Mouse (Mus musculus) right cerebral cortex, postnatal 14 days (tissue): ENCODE results near the gene Myo1e.

Experiments used
- DNase-seq: peaks from one replicate; pipeline ENCODE4 v3.0.0; 2022

The Myo1e gene

DNA sequence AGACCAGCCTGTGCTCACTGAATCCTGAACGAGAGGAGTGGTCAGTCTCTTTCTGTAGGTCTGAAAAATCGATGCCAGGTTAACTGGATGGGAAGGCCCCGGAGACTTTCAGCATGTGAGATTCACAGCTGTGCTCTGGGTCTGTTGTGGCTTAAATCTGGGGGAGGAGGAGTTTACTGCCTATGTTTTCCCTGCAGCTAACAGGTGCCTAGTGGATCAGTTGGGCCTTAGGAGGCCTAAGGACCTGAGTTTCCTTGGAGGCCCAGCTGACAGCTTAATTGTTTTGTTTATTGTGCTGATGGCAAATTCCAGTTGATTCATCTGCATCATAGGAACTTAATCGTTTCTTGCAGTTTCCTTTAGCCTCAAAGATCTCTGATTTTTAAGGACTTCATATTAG is 16.0 kb downstream of the Myo1e start:
- DNase-seq = no peak

DNA sequence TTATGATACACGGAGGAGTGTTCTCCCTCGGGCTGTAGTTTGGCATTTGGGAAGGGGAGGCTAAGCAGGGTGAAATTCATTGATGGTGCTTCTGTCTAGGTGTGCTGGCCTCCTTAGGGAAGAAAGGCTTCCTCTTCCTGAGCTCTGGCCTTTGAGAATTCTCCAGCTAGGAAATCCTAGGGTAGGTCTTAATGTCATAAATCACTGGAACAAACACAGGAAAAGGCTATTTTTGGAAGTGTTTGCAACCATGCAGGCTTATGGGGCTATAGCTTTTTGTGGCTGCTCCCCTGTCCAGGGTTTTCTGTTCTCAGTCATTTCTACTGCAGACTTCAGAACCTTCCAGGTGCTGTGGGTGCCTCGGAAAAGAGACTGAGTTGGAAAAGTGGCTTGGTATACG is 16.9 kb downstream of the Myo1e start:
- DNase-seq = no peak

DNA sequence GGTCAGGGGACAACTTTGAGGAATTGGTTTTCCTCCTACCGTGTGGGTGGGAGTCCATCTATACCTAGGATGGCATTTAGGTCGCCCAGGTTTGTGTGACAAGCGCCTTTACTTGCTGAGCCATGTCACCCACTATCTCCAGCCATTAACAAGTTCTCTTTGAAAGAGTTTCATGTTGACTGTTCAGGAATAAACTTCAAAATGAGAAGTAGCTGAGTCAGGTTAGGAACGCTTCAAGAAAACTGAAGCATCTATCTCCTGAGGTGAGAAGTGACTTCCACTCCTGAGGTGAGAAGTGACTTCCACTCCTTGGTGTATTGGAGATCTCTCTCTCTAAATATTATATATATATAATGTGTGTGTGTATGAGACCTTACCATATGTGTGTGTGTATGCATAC is 19.2 kb downstream of the Myo1e start:
- DNase-seq = no peak

DNA sequence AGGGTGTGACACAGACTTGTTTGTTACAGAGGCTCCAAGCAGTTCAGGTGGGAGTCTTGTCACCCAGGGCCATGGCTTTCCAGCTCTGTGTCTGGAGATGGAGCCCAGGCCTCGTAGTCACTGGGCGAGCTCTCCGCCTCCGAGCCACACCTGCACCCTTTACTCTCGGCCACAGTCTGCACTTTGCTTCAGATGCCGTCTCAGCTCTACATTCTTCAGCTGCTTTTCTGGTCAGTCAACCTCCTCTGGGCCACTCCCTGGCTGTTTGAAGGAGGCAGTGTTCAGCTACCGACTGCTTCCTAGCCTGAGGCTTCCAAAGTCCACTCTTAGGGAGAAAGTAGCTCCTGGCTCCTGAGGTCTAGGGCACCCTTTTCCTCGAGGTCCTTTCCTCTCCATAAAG is 22.7 kb downstream of the Myo1e start:
- DNase-seq = no peak

- no peak for DNase-seq
Observed at GRCm38 (mm10) chr9:70232044-70233010, 25.2 kb downstream of the Myo1e start.

DNA sequence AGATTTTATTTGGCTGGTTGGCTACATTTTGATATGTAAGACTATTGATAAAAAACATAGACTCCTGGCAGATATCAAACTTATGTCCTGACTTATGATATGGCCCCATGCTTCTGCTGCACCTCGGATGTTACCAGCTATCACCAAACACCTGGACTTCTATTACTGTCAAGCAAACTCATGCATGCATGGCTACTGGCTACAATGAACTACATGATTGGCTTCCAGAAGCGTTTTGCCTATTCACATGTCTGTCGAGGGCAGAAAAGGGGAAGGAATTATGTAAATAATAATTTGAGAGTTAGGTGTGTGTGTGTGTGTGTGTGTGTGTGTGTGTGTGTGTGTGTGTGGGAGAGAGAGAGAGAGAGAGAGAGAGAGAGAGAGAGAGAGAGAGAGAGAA is 30.0 kb downstream of the Myo1e start:
- no peak for DNase-seq

GRCm38 (mm10) chr9:70237561-70237960 is 30.4 kb downstream of the Myo1e start:
- no peak for DNase-seq

- no peak for DNase-seq
Observed at GRCm38 (mm10) chr9:70238391-70238790, 31.2 kb downstream of the Myo1e start.

GRCm38 (mm10) chr9:70239229-70239628 is 32.1 kb downstream of the Myo1e start:
- DNase-seq = no peak

GRCm38 (mm10) chr9:70240703-70241410 is 33.7 kb downstream of the Myo1e start:
- DNase-seq = no peak

DNA sequence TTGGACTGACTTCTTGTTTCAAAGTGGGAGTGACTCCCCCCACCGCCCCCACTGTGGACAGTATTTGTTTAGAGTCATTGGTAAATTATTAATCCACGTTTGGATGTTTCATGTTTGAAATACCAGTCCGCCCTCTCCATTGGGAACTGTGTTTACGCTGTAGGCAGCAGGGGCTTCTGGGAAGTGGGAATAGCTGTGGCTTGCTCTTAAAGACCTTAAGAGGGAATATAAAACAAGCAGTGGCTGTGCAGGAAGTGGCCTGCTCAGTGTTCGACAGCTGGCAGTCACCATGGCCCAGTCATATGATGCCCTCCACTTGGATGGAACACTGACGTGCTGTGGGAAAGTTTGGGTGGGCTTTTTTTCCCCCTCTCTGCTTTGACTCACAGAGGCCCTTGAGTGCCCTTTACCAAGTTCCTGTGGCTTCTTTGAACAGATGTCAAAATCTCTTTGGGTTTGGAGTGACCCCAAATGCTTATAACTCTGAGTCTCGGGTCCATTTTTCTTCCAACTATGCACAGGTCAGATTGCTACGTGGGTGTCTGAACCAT is 34.3 kb downstream of the Myo1e start:
- no peak for DNase-seq

DNA sequence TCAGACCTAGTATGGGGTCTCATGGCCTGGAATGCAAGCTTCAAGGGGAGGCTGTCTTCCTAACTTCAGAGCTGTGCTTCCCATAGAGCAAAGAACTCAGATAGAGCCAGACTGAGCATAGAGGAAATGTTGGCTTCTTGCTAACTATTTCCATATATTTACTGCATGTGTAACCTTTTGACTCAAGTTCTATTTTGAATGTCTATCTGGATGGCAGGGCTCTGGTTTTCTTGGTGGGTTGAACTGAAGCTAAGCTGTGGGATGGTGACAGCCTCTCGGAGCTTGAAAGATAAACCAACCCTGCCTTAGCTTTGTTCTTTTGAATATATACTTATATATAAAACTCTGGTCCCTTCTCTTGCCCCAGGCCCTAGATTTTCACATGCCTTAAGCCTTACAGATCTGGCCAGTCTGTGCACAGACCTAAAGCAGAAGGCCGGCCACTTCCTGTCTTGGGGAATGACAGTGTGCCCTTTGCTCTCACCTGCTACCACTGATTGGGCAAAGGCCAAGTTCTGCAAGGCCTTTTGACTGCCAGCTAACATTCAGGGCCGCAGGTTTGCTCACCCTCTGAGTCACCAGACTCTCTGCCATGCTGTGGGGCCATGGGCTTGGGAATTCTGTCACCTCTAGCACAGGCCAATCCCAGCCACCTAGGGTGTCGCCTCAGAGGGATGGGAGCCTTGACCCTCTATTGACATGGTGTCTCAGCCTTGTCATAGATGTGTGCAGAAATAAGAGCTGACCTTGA is 35.1 kb downstream of the Myo1e start:
- no peak for DNase-seq

- no peak for DNase-seq
Observed at GRCm38 (mm10) chr9:70243241-70243640, 36.1 kb downstream of the Myo1e start.

DNA sequence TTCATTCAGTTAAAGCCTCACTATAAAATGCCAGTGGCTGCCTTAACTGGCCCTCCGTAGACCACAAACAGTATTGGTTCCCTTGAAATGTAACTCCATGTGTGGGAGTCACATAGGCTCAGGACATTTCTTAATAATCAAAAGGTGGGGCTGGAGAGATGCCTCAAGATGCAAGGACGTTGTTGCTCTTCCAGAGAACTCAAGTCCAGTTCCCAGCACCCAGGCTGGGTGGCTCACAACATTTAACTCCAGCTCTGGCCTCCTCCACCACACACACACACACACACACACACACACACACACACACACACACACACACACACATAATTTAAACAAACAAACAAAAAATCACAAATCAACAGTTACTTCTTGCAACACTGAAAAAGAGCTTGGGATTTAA is 36.6 kb downstream of the Myo1e start:
- DNase-seq = no peak

- DNase-seq = no peak
Observed at GRCm38 (mm10) chr9:70244115-70244514, 37.0 kb downstream of the Myo1e start.

GRCm38 (mm10) chr9:70245040-70245439 is 37.9 kb downstream of the Myo1e start:
- DNase-seq = no peak

GRCm38 (mm10) chr9:70246427-70246826 is 39.3 kb downstream of the Myo1e start:
- DNase-seq = no peak

DNA sequence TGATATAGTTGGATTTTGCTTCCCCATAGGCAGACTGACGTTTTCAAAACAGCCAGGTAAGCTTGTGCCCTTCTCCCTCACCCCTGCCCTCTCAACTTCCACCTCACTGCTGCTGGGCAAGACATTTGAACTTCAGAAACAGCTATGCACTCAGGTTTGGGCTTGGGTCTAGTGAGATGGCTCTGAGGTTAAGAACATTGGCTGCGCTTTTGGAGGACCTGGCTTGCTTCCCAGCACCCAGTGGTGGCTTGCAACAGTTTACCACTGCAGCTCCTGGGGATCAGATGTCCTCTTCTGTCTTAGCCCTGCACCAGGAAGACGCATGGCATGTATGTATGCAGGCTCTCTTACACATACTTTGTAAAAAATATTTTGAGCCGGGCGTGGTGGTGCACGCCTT is 40.9 kb downstream of the Myo1e start:
- no peak for DNase-seq

DNA sequence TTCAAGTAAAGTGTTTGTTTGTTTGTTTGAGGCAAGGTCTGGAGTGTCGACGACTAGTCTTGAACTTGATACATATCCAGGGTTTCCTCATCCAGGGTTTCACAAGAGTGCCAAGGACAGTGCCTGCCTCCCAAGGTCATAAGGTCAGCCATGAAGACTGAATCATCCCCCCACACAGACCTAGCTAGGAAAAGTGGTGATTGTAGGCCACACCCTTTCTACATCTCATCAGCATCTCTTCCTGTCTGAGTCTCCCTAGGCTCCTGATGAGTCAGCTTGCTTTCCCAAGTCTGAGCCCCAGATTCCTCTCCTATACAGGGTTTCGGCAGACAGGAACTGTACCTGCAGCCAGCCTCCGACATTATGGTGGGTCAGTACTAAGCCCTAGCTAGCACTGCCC is 41.7 kb downstream of the Myo1e start:
- DNase-seq = no peak

DNA sequence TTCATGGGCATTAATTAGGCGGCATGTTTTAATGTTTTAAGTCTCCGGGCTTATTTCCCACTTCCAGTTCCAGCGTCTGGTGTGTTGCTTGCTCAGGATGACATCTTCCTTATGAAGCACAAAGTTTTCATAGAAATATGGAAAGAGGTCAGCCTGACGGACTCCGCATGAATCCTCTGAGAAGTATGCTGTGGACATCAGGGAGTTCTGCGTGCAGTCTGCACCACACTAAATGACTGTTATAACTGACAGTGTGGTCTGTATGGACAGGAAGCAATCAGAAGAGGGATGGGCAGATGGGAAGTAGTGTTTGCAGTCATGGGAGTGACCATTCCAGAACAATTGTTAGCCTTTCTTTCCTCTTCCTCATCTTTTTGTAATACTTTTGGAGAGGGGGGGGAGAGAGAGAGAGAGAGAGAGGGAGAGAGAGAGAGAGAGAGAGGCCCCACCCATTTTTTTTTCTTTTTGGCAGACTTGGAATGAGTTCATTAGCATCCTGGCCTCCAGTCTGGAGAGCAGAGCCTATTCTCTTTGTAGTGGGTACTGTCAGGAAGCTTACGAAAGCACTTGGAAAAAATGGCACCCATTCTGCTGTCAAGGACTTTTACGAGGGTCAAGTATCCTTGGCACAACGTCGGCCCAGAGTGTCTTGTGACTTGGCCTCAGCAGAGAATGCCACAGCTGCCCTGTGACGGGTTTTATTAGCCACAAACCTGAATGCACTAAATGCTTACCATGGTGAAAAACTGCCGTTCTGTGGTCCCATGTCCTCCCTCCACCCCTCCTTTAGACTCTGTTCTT is 42.9 kb downstream of the Myo1e start:
- no peak for DNase-seq

- no peak for DNase-seq
Observed at GRCm38 (mm10) chr9:70251441-70251985, 44.4 kb downstream of the Myo1e start.

DNA sequence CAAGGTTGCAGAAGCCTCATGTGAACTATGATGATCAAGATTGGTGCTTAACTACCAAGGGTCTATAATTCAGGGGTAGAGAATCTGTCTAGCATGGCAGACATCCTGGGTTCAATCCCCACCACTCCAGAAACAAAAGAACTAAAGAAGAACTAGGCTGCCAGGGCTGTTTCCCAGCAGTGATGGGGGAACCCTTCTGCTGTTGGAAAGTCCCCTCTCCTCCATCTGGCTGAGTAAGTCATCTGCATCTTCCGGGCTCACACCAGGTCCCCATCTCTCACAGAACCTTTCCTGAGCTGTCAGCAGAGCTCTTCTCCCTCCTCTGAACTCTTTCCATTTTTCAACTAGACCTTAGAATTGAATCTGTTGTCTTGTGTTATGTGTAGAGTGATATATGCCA is 45.9 kb downstream of the Myo1e start:
- no peak for DNase-seq
